Mouse (Mus musculus): ENCODE data around the gene Nceh1.

DNA sequence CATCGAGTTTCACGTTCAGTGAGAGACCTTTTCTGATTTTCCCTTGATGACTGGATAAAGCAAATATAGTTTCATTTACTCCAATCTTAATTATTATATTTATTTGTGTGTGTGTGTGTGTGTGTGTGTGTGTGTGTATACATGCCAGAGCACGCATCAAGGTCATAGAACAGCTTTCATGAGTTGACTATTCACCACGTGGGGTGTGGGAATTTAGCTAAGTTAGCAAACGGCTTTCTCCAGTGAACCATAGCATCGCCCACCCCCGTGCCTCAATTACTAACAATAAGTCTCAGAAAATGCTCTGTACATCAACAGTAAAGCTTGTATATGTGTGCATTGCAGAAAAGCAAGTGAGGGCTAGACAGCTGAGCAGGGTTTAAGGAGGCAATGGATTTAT, 101.0 kb downstream of the Nceh1 start:
- TF ChIP-seq CTCF (IDR thresholded peaks at IDR 0.05), result no peak
- TF ChIP-seq EP300 (IDR thresholded peaks at IDR 0.05), result no peak
